Mouse (Mus musculus) C2C12 (cell line): ENCODE results near the gene Apol9b. TPM values are rescaled to one million over a fixed set of nuclear protein-coding genes. Genes with fewer than 3 reads are reported as not detected.
"Not testable (repeated sequence)": the region's sequence is repeated elsewhere in the genome, so short reads cannot be mapped to it uniquely, and the experiment has no call there.

ENCODE experiments used
- H3K27me3 ChIP-seq: one replicate; pipeline ENCODE4 v1.6.1; 2011; ENCODE audit not compliant: control insufficient read depth, insufficient read depth, insufficient read length
- H3K36me3 ChIP-seq: one replicate; pipeline ENCODE4 v1.6.1; 2011; ENCODE audit not compliant: control insufficient read depth, insufficient read depth
- H3K4me3 ChIP-seq: one replicate; pipeline ENCODE4 v1.5.1; 2011; ENCODE audit warnings: mild to moderate bottlenecking, control low read depth; ENCODE audit not compliant: poor library complexity, insufficient read depth, severe bottlenecking
- H3K79me2 ChIP-seq: one replicate; pipeline ENCODE4 v1.6.1; 2011; ENCODE audit not compliant: control insufficient read depth, insufficient read depth
- H3K79me3 ChIP-seq: one replicate; pipeline ENCODE4 v1.6.1; 2011; ENCODE audit warnings: low read depth, control low read depth
- H3ac ChIP-seq: one replicate; pipeline ENCODE3; 2011; ENCODE audit warnings: low read depth; ENCODE audit not compliant: control insufficient read depth, insufficient read length
- CEBPB ChIP-seq: IDR thresholded peaks from one replicate; pipeline ENCODE4 v1.6.1; 2011; ENCODE audit warnings: low read depth, mild to moderate bottlenecking, control low read depth, moderate library complexity
- CTCF ChIP-seq: IDR thresholded peaks from one replicate; pipeline ENCODE4 v1.5.1; 2011; ENCODE audit not compliant: control insufficient read depth, insufficient read depth, insufficient read length
- FOSL1 ChIP-seq: IDR thresholded peaks from one replicate; pipeline ENCODE4 v1.8.0; 2011; ENCODE audit warnings: mild to moderate bottlenecking, low read length; ENCODE audit not compliant: poor library complexity, insufficient read depth, severe bottlenecking
- MAX ChIP-seq: IDR thresholded peaks from one replicate; pipeline ENCODE4 v1.6.1; 2011; ENCODE audit warnings: mild to moderate bottlenecking, control low read depth
- MYOD1 ChIP-seq: IDR thresholded peaks from one replicate; pipeline ENCODE4 v1.6.1; 2011; ENCODE audit warnings: low read depth; ENCODE audit not compliant: control insufficient read depth, insufficient read length
- MYOG ChIP-seq: IDR thresholded peaks from one replicate; pipeline ENCODE4 v1.6.1; 2011; ENCODE audit not compliant: control insufficient read depth, insufficient read length; ENCODE audit errors: extremely low read depth
- USF1 ChIP-seq: IDR thresholded peaks from one replicate; pipeline ENCODE4 v1.6.1; 2011; ENCODE audit warnings: low read depth, mild to moderate bottlenecking, control low read depth, moderate library complexity
- polyA plus RNA-seq: library from polyadenylated mRNA; unstranded; fragments of >200 nt; fragmentation: generic; extraction: Trizol; gene quantifications from one replicate; pipeline ENCODE4 v1.2.1, GENCODE M21; 2012; ENCODE audit warnings: missing spikeins

Gene Apol9b
- polyA plus RNA-seq, 1 experiment, result 49.1 TPM

DNA sequence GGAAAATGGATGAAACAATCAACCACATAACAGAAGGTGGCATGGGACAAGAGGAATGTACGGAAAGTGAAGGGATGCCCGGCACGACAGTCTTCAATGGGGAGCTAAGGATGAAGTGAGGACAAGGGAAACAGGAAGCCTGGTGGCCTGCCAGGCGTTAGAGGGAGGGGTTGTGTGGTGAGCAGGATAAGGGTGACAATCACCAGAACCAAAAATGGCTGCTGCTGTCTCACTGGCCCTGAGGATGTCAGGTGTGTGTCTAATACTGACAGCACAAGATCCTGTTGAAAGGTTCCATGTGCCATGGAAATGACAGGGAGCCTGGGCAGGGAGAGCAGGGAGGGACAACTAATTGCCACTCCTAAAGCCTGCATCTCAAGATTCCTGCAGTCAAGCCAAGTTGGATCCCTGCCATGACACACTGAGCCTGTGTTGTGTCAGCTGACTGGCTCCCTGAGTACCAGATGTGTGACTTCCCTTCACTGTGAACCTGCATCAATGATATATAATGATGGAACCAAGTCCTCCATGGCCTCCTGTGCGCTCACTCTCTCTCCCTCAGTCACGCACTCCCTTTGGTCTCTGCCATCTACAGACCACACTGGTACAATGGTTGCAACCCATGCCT lies 3.3 kb upstream of the Apol9b start:
- H3K79me3 ChIP-seq, H3ac ChIP-seq, H3K4me3 ChIP-seq, H3K36me3 ChIP-seq, H3K79me2 ChIP-seq, H3K27me3 ChIP-seq: not testable (repeated sequence)

DNA sequence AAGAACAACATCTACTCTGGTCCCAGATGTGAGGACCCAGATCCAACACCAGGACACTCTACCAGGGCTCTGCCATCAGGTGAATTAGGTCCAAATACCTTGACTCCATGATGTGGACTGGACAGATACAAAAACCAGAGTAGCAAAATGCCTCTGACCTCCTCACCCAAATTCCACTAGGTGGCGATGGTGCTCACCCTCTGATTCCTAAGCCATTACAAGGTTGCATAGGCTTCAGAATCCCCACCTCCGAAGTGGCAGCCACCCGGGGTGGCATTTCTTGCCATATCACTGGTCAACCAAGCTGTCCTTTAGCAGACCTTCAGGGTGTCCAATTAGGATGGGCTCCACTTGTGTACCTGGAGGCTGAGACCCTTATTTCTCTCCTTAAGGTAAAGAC lies 1.7 kb upstream of the Apol9b start:
- H3K36me3 ChIP-seq, H3K27me3 ChIP-seq, H3K4me3 ChIP-seq, H3K79me3 ChIP-seq, H3K79me2 ChIP-seq, H3ac ChIP-seq: not testable (repeated sequence)
- peak; percentile 7 for TF ChIP-seq CTCF

DNA sequence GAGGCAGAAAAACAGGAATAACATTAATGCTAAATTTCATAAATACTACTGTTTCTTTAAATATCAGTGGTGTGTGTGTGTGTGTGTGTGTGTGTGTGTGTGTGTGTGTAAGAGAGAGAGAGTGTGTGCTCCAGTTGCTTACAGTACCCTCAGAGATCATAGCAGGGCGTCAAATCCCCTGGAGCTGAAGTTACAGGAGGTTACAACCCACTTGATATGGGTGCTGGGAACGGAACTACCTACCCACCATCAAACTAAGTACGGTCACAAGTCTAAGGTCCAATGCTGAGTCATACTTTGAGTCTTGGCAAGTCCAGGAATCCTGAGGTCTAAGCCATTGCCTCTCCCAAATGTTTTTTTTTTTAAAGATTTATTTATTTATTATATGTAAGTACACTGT lies 1.1 kb upstream of the Apol9b start:
- not testable (repeated sequence) for H3K79me2 ChIP-seq, H3K36me3 ChIP-seq, H3K27me3 ChIP-seq, H3K79me3 ChIP-seq, H3ac ChIP-seq, H3K4me3 ChIP-seq

DNA sequence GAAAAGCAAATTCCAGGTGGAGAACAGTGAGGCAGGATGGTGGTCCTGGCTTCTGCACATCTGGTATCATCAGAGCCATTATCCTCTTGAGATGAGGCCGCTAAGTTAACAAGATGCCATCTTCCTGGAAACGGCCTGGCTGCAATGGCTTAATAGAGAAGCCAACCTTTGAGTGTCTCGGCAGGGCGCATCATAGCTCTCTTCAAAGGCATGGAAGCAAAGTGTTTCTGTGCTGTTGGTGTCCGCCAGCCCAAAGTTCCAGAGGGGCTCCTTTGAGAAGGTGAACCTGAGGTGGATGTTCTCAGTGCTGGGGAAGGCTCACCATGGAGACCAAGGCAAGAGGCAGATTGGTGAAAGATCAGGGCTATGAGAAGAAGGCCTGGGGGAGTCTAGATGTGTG lies 2.8 kb downstream of the Apol9b start:
- TF ChIP-seq MYOD1, result no peak
- no peak for TF ChIP-seq USF1
- no peak for TF ChIP-seq MYOG
- no peak for TF ChIP-seq CEBPB
- TF ChIP-seq CTCF, result no peak
- TF ChIP-seq MAX, result no peak
- no peak for TF ChIP-seq FOSL1
- H3K79me3 ChIP-seq, result no peaks in the 10 kb centered on the region
- H3K36me3 ChIP-seq, result no peaks in the 10 kb centered on the region

DNA sequence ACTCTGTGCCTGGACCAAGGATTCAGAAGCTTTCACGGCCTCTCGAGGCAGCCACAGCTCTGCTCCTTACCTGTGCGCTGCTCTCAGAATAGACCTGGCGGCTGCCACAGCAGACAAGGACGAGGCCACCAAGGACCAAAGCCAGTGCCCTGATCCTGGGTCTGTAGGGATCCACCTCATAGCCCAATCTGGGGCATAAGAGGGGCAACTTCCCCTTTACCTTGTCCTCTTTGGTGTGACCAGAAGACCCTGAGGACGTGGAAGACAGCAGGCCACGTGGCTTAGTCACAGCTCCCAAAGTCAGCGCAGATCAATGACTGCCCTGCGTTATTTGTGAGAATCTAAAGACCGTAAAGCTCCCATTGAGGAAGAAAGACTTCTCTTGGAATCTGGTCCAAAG lies 4.0 kb downstream of the Apol9b start:
- H3K79me2 ChIP-seq, H3K4me3 ChIP-seq, H3K36me3 ChIP-seq, H3K27me3 ChIP-seq, H3K79me3 ChIP-seq, H3ac ChIP-seq: not testable (repeated sequence)

More for the DNA sequence above, 2.8 kb downstream of the Apol9b start:
- H3K27me3 ChIP-seq, result no peaks in the 10 kb centered on the region
- no peak overlapping the region for H3ac ChIP-seq
- no peak overlapping the region for H3K4me3 ChIP-seq
- H3K79me2 ChIP-seq, result peaks cover 9% of the 10 kb centered on the region

DNA sequence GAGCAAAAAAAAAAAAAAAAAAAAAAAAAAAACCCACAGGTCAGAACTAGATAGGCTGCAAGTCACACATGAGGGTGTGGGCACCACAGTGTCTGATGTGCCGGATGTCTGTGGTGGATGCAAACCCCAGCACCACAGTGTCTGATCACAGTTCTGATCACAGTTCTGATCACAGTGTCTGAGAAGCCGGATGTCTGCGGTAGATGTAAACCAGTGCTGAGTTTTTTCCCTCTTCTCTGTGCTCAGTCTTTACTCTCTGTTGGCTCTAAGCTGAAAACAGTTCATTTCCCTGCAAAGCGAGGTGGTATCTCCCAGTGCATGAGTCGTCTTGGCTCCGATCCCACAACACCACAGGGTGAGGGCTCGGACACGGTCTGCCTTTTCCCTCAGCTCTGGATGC lies 4.5 kb downstream of the Apol9b start:
- H3K4me3 ChIP-seq, H3ac ChIP-seq, H3K79me2 ChIP-seq, H3K27me3 ChIP-seq, H3K79me3 ChIP-seq, H3K36me3 ChIP-seq: not testable (repeated sequence)

DNA sequence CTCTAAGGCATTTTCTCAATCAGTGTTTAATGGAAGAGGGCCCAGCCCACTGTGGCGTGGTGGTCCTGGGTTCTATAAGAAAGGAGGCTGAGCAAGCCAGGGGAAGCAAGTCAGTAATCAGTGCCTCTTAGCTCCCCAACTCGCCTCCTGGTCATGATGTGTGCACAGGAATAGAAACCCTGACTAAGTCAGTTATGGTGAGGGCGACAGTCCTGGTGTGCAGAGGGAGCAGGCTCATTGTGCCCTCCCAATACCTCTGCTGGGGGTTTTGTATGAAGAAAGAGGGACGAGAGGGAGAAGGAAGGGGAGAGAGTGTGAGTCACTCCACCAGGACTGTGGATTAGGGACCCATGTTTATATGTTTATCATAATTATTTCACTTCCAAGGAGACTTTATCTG lies 5.1 kb downstream of the Apol9b start:
- H3K27me3 ChIP-seq, H3K36me3 ChIP-seq: not testable (repeated sequence)

More for the DNA sequence above, 5.1 kb downstream of the Apol9b start:
- not testable (repeated sequence) for H3ac ChIP-seq, H3K79me2 ChIP-seq, H3K79me3 ChIP-seq
- peak overlapping the region; percentile 12 for H3K4me3 ChIP-seq
